Mouse (Mus musculus) E14TG2a.4 (cell line): ENCODE data around the gene Ruvbl2.

ENCODE experiments used
- CTCF ChIP-seq: conservative IDR thresholded peaks from 2 replicates; pipeline ENCODE4 v1.5.1; 2014; ENCODE audit warnings: low read length
- NANOG ChIP-seq: IDR thresholded peaks from 2 replicates; pipeline ENCODE4 v1.6.1; 2014; ENCODE audit warnings: borderline replicate concordance, low read length, mixed read lengths
- POU5F1 ChIP-seq: IDR thresholded peaks from 2 replicates; pipeline ENCODE4 v1.6.1; 2014; ENCODE audit warnings: low read length, borderline replicate concordance

GRCm38 (mm10) chr7:45408949-45409348, 28.9 kb downstream of the Ruvbl2 start:
- TF ChIP-seq CTCF (no peak), NANOG (no peak), POU5F1 (no peak)
